8 mouse cellular contexts compared by ENCODE assay signal in genomic region chr10:7393143-7394035, GRCm38 (mm10).
DNase-seq lines count a peak whose midpoint lies in the region; ATAC-seq and TF ChIP-seq lines count a peak whose summit lies in the region.

No protein-coding gene starts in this region.

- H3K9ac ChIP-seq in lung, embryonic 14.5 days: no peak overlapping the region
- no peak overlapping the region for H3K9ac ChIP-seq in forebrain, embryonic 16.5 days (replicated peaks; ENCODE audit: low read depth, low read length)
- H3K9ac ChIP-seq in limb, embryonic 14.5 days (ENCODE audit: low read depth, low read length, severe bottlenecking): no peak overlapping the region
- H3K9ac ChIP-seq in stomach, embryonic 15.5 days: no peak overlapping the region

- TF ChIP-seq CTCF in lung, embryonic 14.5 days (IDR thresholded peaks at IDR 0.05; ENCODE audit: low read depth): no peak
- no peak for TF ChIP-seq CTCF in lung, adult 2 months (IDR thresholded peaks at IDR 0.05; ENCODE audit: insufficient read depth, low read length)

- H3K9me3 ChIP-seq in lung, embryonic 14.5 days (ENCODE audit: low read depth, low read length): no peaks in the 10 kb centered on the region
- H3K9me3 ChIP-seq in forebrain, embryonic 16.5 days (ENCODE audit: control insufficient read depth, low read length): no peaks in the 10 kb centered on the region
- H3K9me3 ChIP-seq in limb, embryonic 14.5 days (ENCODE audit: control insufficient read depth, low read length): no peaks in the 10 kb centered on the region
- no peaks in the 10 kb centered on the region for H3K9me3 ChIP-seq in stomach, embryonic 15.5 days

- 6% methylated on average over 55 of the region's 55 CpGs for whole genome bisulfite sequencing in lung, embryonic 14.5 days
- WGBS in lung, adult 2 months: 9% methylated on average over 55 of the region's 55 CpGs
- WGBS in forebrain, embryonic 16.5 days: 7% methylated on average over 55 of the region's 55 CpGs
- WGBS in limb, embryonic 14.5 days: 8% methylated on average over 54 of the region's 55 CpGs
- 11% methylated on average over 55 of the region's 55 CpGs for WGBS in stomach, embryonic 15.5 days

- H3K4me2 ChIP-seq in lung, embryonic 14.5 days: peak overlapping the region; percentile 99
- peak overlapping the region; percentile 99 for H3K4me2 ChIP-seq in forebrain, embryonic 16.5 days (ENCODE audit: low read length)
- peak overlapping the region; percentile 98 for H3K4me2 ChIP-seq in limb, embryonic 14.5 days (replicated peaks; ENCODE audit: low read depth, low read length, severe bottlenecking)
- peak overlapping the region; percentile 95 for H3K4me2 ChIP-seq in stomach, embryonic 15.5 days

- DNase-seq in lung, embryonic 14.5 days: peak; percentile 1
- DNase-seq in lung, adult 2 months: no peak
- no peak for DNase-seq in limb, embryonic 14.5 days (ENCODE audit: low spot score)
- no peak for DNase-seq in gastrocnemius, postnatal 25 days
- DNase-seq in ovary, postnatal 36 days (ENCODE audit: low spot score): no peak
- no peak for DNase-seq in layer of hippocampus, adult 9-11 months

- TF ChIP-seq POLR2A in lung, adult 2 months (IDR thresholded peaks at IDR 0.05; ENCODE audit: borderline replicate concordance, extremely low read depth, low read depth, low read length): no peak
- no peak for TF ChIP-seq POLR2A in limb, embryonic 14.5 days (IDR thresholded peaks at IDR 0.05; ENCODE audit: borderline replicate concordance, extremely low read depth, insufficient read depth, insufficient read length)

- peaks cover 29% of the 10 kb centered on the region for H3K27me3 ChIP-seq in lung, embryonic 14.5 days (ENCODE audit: insufficient read depth, low read length)
- H3K27me3 ChIP-seq in forebrain, embryonic 16.5 days (replicated peaks; ENCODE audit: control insufficient read depth, insufficient read depth, low read length): peaks cover 16% of the 10 kb centered on the region
- H3K27me3 ChIP-seq in limb, embryonic 14.5 days (ENCODE audit: control insufficient read depth, insufficient read depth, low read length): peaks cover 22% of the 10 kb centered on the region
- H3K27me3 ChIP-seq in stomach, embryonic 15.5 days (replicated peaks): peaks cover 22% of the 10 kb centered on the region

- H3K36me3 ChIP-seq in lung, embryonic 14.5 days (ENCODE audit: insufficient read depth): no peaks in the 10 kb centered on the region
- H3K36me3 ChIP-seq in forebrain, embryonic 16.5 days (ENCODE audit: control insufficient read depth, insufficient read depth): no peaks in the 10 kb centered on the region
- no peaks in the 10 kb centered on the region for H3K36me3 ChIP-seq in limb, embryonic 14.5 days (ENCODE audit: control insufficient read depth, insufficient read depth, low read length)
- no peaks in the 10 kb centered on the region for H3K36me3 ChIP-seq in stomach, embryonic 15.5 days

- no peak for ATAC-seq in lung, embryonic 14.5 days (ENCODE audit: insufficient read depth)
- no peak for ATAC-seq in forebrain, embryonic 16.5 days
- no peak for ATAC-seq in limb, embryonic 14.5 days (ENCODE audit: low FRiP score, low read depth)
- no peak for ATAC-seq in stomach, embryonic 15.5 days (ENCODE audit: insufficient read depth, low FRiP score, low read depth)

- peaks cover 4% of the 10 kb centered on the region; the same call in 1 of the 2 replicates for H3K4me1 ChIP-seq in lung, embryonic 14.5 days (ENCODE audit: insufficient read depth)
- peaks cover 4% of the 10 kb centered on the region; the same call in 1 of the 2 replicates for H3K4me1 ChIP-seq in lung, adult 2 months (ENCODE audit: control insufficient read depth, insufficient read depth, low read length)
- peaks cover 23% of the 10 kb centered on the region for H3K4me1 ChIP-seq in forebrain, embryonic 16.5 days (replicated peaks; ENCODE audit: control insufficient read depth, insufficient read depth, low read length)
- peaks cover 3% of the 10 kb centered on the region for H3K4me1 ChIP-seq in limb, embryonic 14.5 days (ENCODE audit: control insufficient read depth, insufficient read depth, low read length)
- peaks cover 16% of the 10 kb centered on the region for H3K4me1 ChIP-seq in stomach, embryonic 15.5 days

- peak overlapping the region; percentile 55 for H3K4me3 ChIP-seq in lung, embryonic 14.5 days (ENCODE audit: low read depth, low read length)
- H3K4me3 ChIP-seq in lung, adult 2 months (replicated peaks; ENCODE audit: extremely low read depth, low read depth, low read length): no peak overlapping the region
- H3K4me3 ChIP-seq in forebrain, embryonic 16.5 days (replicated peaks; ENCODE audit: low read length): peak overlapping the region; percentile 27
- H3K4me3 ChIP-seq in limb, embryonic 14.5 days (replicated peaks; ENCODE audit: low read length): peak overlapping the region; percentile 57
- H3K4me3 ChIP-seq in stomach, embryonic 15.5 days (replicated peaks): peak overlapping the region; percentile 52

- no peak overlapping the region for H3K27ac ChIP-seq in lung, embryonic 14.5 days (ENCODE audit: low read depth)
- no peak overlapping the region for H3K27ac ChIP-seq in forebrain, embryonic 16.5 days (ENCODE audit: low read length)
- H3K27ac ChIP-seq in limb, embryonic 14.5 days (replicated peaks; ENCODE audit: low read depth, low read length): no peak overlapping the region
- no peak overlapping the region for H3K27ac ChIP-seq in stomach, embryonic 15.5 days
